Mouse (Mus musculus): ENCODE data around the gene 1190002N15Rik.

- TF ChIP-seq CTCF (IDR thresholded peaks at IDR 0.05; ENCODE audit: low read depth, low read length) (no peak), POLR2A (IDR thresholded peaks at IDR 0.05; ENCODE audit: borderline replicate concordance, low read depth, low read length) (no peak)
Measured at GRCm38 (mm10) chr9:94487976-94488375, 49.9 kb downstream of the 1190002N15Rik start.
